Mouse (Mus musculus): ENCODE results near the gene Acer3.

- TF ChIP-seq CTCF (IDR thresholded peaks at IDR 0.05; ENCODE audit: borderline replicate concordance, control insufficient read depth, extremely low read depth, insufficient read depth, low read length, poor library complexity) (no peak), POLR2A (IDR thresholded peaks at IDR 0.05; ENCODE audit: control insufficient read depth, extremely low read depth, insufficient read depth, low read length, poor library complexity) (no peak)
These were observed 26.5 kb upstream of the Acer3 start for GRCm38 (mm10) chr7:98347471-98347870.

All from thymus, adult 2 months (tissue).